Mouse (Mus musculus): ENCODE results near the gene Map3k19. TPM values are rescaled to one million over a fixed set of nuclear protein-coding genes. Genes with fewer than 3 reads are reported as not detected.
A peak's percentile ranks its signal among the peaks of the same experiment; 100 is the strongest.

The Map3k19 gene
- polyA plus RNA-seq, 1 experiment from 2014 or later, result not detected

DNA sequence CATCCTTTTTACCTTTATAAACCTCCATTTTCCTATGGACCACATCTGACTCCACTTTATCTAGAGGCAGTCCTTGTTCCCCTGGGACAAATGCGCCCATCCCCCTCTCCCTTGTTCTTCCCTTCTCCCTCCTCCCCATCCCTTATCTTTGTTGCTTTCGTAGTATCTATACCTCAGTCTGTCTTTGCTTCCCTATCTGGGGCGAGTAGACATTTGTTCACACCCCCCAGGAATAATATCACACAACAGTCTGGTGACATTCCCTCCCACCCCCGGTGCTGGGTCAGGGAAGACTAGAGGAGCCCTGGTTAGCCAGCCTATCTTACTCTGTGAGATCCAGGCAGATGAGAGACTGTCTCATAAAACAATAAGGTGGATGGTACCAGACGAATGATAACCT, 9.4 kb downstream of the Map3k19 start:
- Histone ChIP-seq H3K36me3 (no peaks in the 10 kb centered on the region), H3K9me3 (replicated peaks) (no peaks in the 10 kb centered on the region), H3K27me3 (replicated peaks) (no peaks in the 10 kb centered on the region), H3K4me1 (replicated peaks) (no peaks in the 10 kb centered on the region), H3K27ac (ENCODE audit: poor library complexity, severe bottlenecking) (no peak overlapping the region), H3K4me2 (no peak overlapping the region), H3K9ac (no peak overlapping the region), H3K4me3 (no peak overlapping the region)
- ATAC-seq (ENCODE audit: insufficient number of reproducible peaks, low FRiP score), result no peak
- 39% methylated on average over 5 of the region's 5 CpGs for WGBS

- Histone ChIP-seq H3K27ac (ENCODE audit: poor library complexity, severe bottlenecking) (no peak overlapping the region), H3K4me2 (no peak overlapping the region), H3K27me3 (replicated peaks) (no peaks in the 10 kb centered on the region), H3K9ac (no peak overlapping the region), H3K4me1 (replicated peaks) (0 out of 2 replicates have a peak, but pooled peaks cover 7% of the 10 kb centered on the region), H3K9me3 (replicated peaks) (no peaks in the 10 kb centered on the region), H3K36me3 (no peaks in the 10 kb centered on the region), H3K4me3 (no peak overlapping the region)
- ATAC-seq (ENCODE audit: insufficient number of reproducible peaks, low FRiP score), result no peak
- 77% methylated on average over 1 of the region's 1 CpGs for WGBS
These were observed 16.2 kb downstream of the Map3k19 start for GRCm38 (mm10) chr1:127838602-127839001.

- ATAC-seq (ENCODE audit: insufficient number of reproducible peaks, low FRiP score), result no peak
- no peak overlapping the region for H3K4me2 ChIP-seq
- H3K27me3 ChIP-seq (replicated peaks), result no peaks in the 10 kb centered on the region
- no peak overlapping the region for H3K27ac ChIP-seq (ENCODE audit: poor library complexity, severe bottlenecking)
- no peaks in the 10 kb centered on the region for H3K9me3 ChIP-seq (replicated peaks)
- no peaks in the 10 kb centered on the region for H3K36me3 ChIP-seq
- no peak overlapping the region for H3K9ac ChIP-seq
- H3K4me1 ChIP-seq (replicated peaks), result 0 out of 2 replicates have a peak, but pooled peaks cover 7% of the 10 kb centered on the region
- 69% methylated on average over 4 of the region's 4 CpGs for WGBS
- no peak overlapping the region for H3K4me3 ChIP-seq
These were observed 18.2 kb downstream of the Map3k19 start for GRCm38 (mm10) chr1:127836619-127837018.

- ATAC-seq (ENCODE audit: insufficient number of reproducible peaks, low FRiP score), result no peak
- no peak overlapping the region for H3K9ac ChIP-seq
- H3K4me3 ChIP-seq, result no peak overlapping the region
- H3K9me3 ChIP-seq (replicated peaks), result no peaks in the 10 kb centered on the region
- WGBS, result 31% methylated on average over 4 of the region's 4 CpGs
- H3K4me1 ChIP-seq (replicated peaks), result 0 out of 2 replicates have a peak, but pooled peaks cover 7% of the 10 kb centered on the region
- H3K27ac ChIP-seq (ENCODE audit: poor library complexity, severe bottlenecking), result no peak overlapping the region
- H3K27me3 ChIP-seq (replicated peaks), result no peaks in the 10 kb centered on the region
- no peak overlapping the region for H3K4me2 ChIP-seq
- no peaks in the 10 kb centered on the region for H3K36me3 ChIP-seq
These were observed 20.6 kb downstream of the Map3k19 start for GRCm38 (mm10) chr1:127834202-127834601.

- WGBS, result 51% methylated on average over 2 of the region's 2 CpGs
- Histone ChIP-seq H3K9me3 (replicated peaks) (no peaks in the 10 kb centered on the region), H3K4me2 (no peak overlapping the region), H3K4me1 (replicated peaks) (0 out of 2 replicates have a peak, but pooled peaks cover 7% of the 10 kb centered on the region), H3K9ac (no peak overlapping the region), H3K27me3 (replicated peaks) (no peaks in the 10 kb centered on the region), H3K27ac (ENCODE audit: poor library complexity, severe bottlenecking) (no peak overlapping the region), H3K4me3 (no peak overlapping the region), H3K36me3 (no peaks in the 10 kb centered on the region)
- ATAC-seq (ENCODE audit: insufficient number of reproducible peaks, low FRiP score), result no peak
These were observed 21.1 kb downstream of the Map3k19 start for GRCm38 (mm10) chr1:127833714-127834113.

DNA sequence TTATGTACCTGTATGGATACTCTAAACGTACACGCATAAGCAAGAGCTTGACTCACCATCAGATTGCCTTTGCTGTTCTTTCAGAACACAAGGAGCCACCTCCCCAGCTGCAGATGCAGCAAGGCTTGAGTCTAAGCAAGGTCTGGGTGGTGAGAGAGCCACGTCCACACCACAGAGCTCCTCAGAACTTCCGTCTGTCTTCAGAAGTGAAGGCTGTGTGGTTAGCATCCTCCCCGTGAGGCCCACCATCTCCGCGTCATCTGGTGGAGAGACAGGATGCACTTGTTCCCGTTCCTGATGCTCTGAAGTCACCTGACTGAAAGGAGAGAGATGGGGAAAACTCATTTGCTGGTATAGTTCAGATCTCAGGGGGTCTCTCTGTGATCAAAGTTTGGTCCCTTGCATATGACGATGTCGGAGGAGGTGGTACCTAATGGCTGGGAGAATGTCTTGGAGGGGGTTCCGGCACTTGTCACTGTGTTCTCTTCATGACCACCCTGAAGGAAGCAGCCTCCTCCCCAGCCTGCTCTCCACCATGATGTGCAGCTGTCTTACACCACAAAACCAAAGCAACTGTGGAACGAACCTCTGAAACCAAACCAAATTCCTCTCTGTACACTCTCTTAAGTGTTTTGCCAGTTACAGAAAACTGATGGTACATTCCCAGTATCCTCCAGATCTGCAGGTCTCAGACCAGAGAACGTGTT, 24.5 kb downstream of the Map3k19 start:
- Histone ChIP-seq H3K27ac (ENCODE audit: poor library complexity, severe bottlenecking) (no peak overlapping the region), H3K36me3 (no peaks in the 10 kb centered on the region), H3K4me3 (no peak overlapping the region), H3K9ac (no peak overlapping the region), H3K4me1 (replicated peaks) (0 out of 2 replicates have a peak, but pooled peaks cover 7% of the 10 kb centered on the region), H3K9me3 (replicated peaks) (no peaks in the 10 kb centered on the region), H3K27me3 (replicated peaks) (no peaks in the 10 kb centered on the region), H3K4me2 (no peak overlapping the region)
- ATAC-seq (ENCODE audit: insufficient number of reproducible peaks, low FRiP score), result no peak
- 82% methylated on average over 13 of the region's 13 CpGs for WGBS

DNA sequence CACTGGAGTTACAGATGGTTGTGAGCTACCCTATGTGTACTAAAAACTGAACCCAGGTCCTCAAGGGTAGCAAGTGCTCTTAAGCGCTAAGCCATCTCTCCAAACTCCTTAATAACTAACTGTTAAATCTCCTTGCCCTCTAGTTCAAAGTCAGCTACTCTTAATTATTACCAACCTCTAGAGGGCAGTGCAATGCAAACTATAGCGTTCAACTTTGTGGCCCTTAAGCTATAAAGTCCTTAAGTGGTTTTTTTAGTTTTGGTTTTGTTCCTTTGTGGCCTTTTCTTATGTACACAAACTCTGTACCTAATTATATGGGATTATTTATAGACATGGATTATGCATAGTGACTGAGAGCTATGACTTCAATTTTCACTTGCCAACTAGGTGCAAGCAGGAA, 27.5 kb downstream of the Map3k19 start:
- Histone ChIP-seq H3K27ac (ENCODE audit: poor library complexity, severe bottlenecking) (no peak overlapping the region), H3K4me2 (no peak overlapping the region), H3K27me3 (replicated peaks) (no peaks in the 10 kb centered on the region), H3K4me3 (no peak overlapping the region), H3K36me3 (no peaks in the 10 kb centered on the region), H3K9ac (no peak overlapping the region), H3K9me3 (replicated peaks) (no peaks in the 10 kb centered on the region), H3K4me1 (replicated peaks) (no peaks in the 10 kb centered on the region)
- ATAC-seq (ENCODE audit: insufficient number of reproducible peaks, low FRiP score), result no peak
- WGBS, result 10% methylated on average over 2 of the region's 2 CpGs

- Histone ChIP-seq H3K9ac (no peak overlapping the region), H3K27me3 (replicated peaks) (no peaks in the 10 kb centered on the region), H3K27ac (ENCODE audit: poor library complexity, severe bottlenecking) (no peak overlapping the region), H3K4me3 (no peak overlapping the region), H3K4me2 (no peak overlapping the region), H3K9me3 (replicated peaks) (no peaks in the 10 kb centered on the region), H3K36me3 (no peaks in the 10 kb centered on the region), H3K4me1 (replicated peaks) (peaks cover 14% of the 10 kb centered on the region)
- ATAC-seq (ENCODE audit: insufficient number of reproducible peaks, low FRiP score), result no peak
- 80% methylated on average over 6 of the region's 6 CpGs for WGBS
These were observed 38.5 kb downstream of the Map3k19 start for GRCm38 (mm10) chr1:127816381-127816780.

- WGBS, result 33% methylated on average over 7 of the region's 7 CpGs
- Histone ChIP-seq H3K4me1 (replicated peaks) (peaks cover 14% of the 10 kb centered on the region), H3K27ac (ENCODE audit: poor library complexity, severe bottlenecking) (no peak overlapping the region), H3K27me3 (replicated peaks) (no peaks in the 10 kb centered on the region), H3K9me3 (replicated peaks) (no peaks in the 10 kb centered on the region), H3K4me3 (no peak overlapping the region), H3K36me3 (no peaks in the 10 kb centered on the region), H3K4me2 (peak overlapping the region; percentile 29), H3K9ac (no peak overlapping the region)
- no peak for ATAC-seq (ENCODE audit: insufficient number of reproducible peaks, low FRiP score)
These were observed 41.9 kb downstream of the Map3k19 start for GRCm38 (mm10) chr1:127812929-127813328.

- 94% methylated on average over 7 of the region's 7 CpGs for WGBS
- Histone ChIP-seq H3K9ac (no peak overlapping the region), H3K36me3 (peaks cover 13% of the 10 kb centered on the region), H3K9me3 (replicated peaks) (no peaks in the 10 kb centered on the region), H3K4me3 (no peak overlapping the region), H3K27ac (ENCODE audit: poor library complexity, severe bottlenecking) (no peak overlapping the region), H3K27me3 (replicated peaks) (no peaks in the 10 kb centered on the region), H3K4me1 (replicated peaks) (peaks cover 10% of the 10 kb centered on the region), H3K4me2 (no peak overlapping the region)
- ATAC-seq (ENCODE audit: insufficient number of reproducible peaks, low FRiP score), result no peak
These were observed 46.2 kb downstream of the Map3k19 start for GRCm38 (mm10) chr1:127808671-127809070.

GRCm38 (mm10) chr1:127802916-127803315, 51.9 kb downstream of the Map3k19 start:
- 86% methylated on average over 8 of the region's 8 CpGs for WGBS
- peaks cover 48% of the 10 kb centered on the region for H3K36me3 ChIP-seq
- no peak for ATAC-seq (ENCODE audit: insufficient number of reproducible peaks, low FRiP score)

GRCm38 (mm10) chr1:127796752-127797151, 58.1 kb downstream of the Map3k19 start:
- peaks cover 28% of the 10 kb centered on the region for H3K36me3 ChIP-seq
- WGBS, result 83% methylated on average over 1 of the region's 1 CpGs
- H3K9ac ChIP-seq, result no peak overlapping the region
- H3K4me1 ChIP-seq (replicated peaks), result peaks cover 3% of the 10 kb centered on the region; the same call in 1 of the 2 replicates
- H3K27ac ChIP-seq (ENCODE audit: poor library complexity, severe bottlenecking), result no peak overlapping the region
- no peak overlapping the region for H3K4me2 ChIP-seq
- H3K4me3 ChIP-seq, result no peak overlapping the region
- ATAC-seq (ENCODE audit: insufficient number of reproducible peaks, low FRiP score), result no peak
- no peaks in the 10 kb centered on the region for H3K27me3 ChIP-seq (replicated peaks)
- no peaks in the 10 kb centered on the region for H3K9me3 ChIP-seq (replicated peaks)

More at GRCm38 (mm10) chr1:127802916-127803315, 51.9 kb downstream of the Map3k19 start:
- Histone ChIP-seq H3K4me2 (no peak overlapping the region), H3K4me1 (replicated peaks) (peaks cover 6% of the 10 kb centered on the region), H3K27ac (ENCODE audit: poor library complexity, severe bottlenecking) (no peak overlapping the region), H3K9ac (no peak overlapping the region), H3K9me3 (replicated peaks) (no peaks in the 10 kb centered on the region), H3K4me3 (no peak overlapping the region), H3K27me3 (replicated peaks) (no peaks in the 10 kb centered on the region)

All from heart, embryonic 12.5 days (tissue).